Mouse (Mus musculus): ENCODE data around the gene Pax3.

Gene Pax3

DNA sequence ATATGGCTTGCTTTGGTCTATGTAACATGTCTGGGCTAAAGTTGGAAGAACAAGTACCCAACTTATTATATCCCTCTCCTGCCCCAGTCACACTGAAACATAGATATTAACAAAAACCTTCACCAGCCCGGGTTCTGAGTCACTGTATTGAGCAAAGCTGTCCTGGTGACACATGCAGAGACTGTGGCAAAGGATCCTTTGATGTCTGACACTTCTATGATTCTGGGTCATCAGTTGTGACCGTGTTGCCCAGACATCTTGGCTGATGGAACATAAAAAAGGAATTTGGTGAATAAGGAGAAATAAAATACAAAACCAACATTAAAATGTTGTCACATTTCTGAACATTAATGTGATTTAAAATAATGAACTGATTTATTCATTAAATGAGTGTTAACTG is 108.3 kb downstream of the Pax3 start:
- no peak for DNase-seq (ENCODE audit: low read depth, low spot score)

DNA sequence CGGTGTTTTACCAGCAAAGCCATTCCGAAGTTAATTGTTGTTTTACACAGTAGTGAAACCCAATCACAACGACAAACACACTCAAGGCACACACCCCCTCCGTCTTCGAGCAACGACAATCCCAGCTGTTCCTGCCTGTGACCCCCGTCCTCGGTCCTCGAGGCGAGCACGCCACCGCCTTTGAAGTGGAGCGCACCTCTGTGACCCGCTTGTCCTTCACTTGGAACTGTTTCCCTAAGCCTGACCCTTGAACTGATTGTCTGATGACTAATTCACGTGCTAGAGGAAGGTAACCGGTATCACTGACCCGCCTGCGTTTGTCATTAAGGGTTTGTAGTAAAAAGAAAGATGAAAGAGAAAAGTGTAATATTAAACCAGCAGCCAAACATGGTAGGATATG is 115.2 kb downstream of the Pax3 start:
- DNase-seq (ENCODE audit: low read depth, low spot score), result no peak

DNA sequence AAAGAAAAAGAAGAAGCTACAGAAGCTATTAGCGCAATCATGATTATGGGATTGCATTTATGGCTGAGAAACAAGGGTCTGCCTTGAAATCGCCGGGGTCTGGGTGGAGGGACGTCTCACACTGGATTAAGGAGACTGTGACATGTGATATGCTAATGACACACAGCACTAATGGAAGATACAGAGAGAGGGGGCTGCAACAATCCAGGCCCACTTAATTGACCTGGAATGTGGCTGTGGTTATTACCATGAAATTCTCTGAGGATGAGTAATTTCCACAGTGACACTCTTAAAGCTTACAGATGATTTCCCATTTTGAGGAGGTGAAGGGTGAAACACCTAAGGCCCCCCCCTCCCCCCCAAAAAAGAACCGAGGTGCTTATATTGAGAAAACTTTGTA is 136.1 kb downstream of the Pax3 start:
- no peak for DNase-seq (ENCODE audit: low read depth, low spot score)

DNA sequence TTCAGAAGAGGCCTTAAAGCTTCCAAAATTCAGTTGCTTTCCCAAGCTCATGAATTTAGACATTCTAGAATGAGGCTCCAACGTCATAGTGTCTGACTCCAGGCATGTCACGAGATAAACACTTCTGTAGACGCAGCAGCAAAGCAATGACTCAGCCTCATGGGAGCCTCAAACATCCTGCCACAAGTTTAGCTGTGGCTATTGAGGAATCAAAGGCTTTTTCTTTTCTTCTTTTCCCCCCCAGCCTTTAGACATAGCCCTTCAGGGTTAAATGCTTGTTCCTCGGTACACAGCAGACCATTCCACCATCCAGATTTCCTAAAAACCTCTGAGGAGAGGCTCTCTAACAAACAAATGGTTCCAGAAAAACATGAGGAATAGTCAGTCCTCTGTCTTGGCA is 139.0 kb downstream of the Pax3 start:
- no peak for DNase-seq (ENCODE audit: low read depth, low spot score)

DNA sequence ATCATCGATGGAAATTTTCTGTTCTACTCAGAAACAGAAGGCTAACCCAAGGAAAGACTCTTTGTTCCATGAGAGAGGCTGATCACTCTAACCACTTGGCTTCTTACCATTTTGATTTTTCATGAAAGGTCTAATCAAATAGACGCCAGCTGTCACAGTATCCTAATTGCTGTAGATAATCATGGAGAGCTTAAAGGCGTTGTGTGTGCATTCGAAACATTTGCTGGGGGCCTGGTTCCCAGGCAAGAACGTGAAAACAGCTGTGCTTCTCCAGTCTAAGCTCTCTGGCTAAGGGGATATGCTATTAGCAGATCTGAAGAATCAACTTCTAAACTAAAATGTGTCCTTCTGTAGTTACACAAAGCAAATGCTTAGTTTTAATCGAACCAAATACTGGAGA is 143.3 kb downstream of the Pax3 start:
- DNase-seq (ENCODE audit: low read depth, low spot score), result no peak
